Mouse (Mus musculus) cerebral cortex, adult 2 months (tissue): ENCODE results near the gene Inca1.

Source experiments
- WGBS: fragments of 180-500 bp; shearing (Covaris S2); methylation state at CpG from one replicate; pipeline ENCODE4 v1.1.7; 2018; 5-methylcytosine and 5-hydroxymethylcytosine counted together

Gene Inca1

GRCm38 (mm10) chr11:70699722-70700556 is at the start of gene Inca1, which contains the start of gene Kif1c:
TSS of gene Inca1 (minus strand) at chr11:70700155.
TSS of gene Kif1c (plus strand) at chr11:70700548.
- under 1% methylated on average over 69 of the region's 69 CpGs for WGBS

GRCm38 (mm10) chr11:70747876-70748545 is 48.1 kb upstream of the Inca1 start:
- WGBS: 83% methylated on average over 4 of the region's 4 CpGs

GRCm38 (mm10) chr11:70745636-70746035 is 45.7 kb upstream of the Inca1 start:
- 89% methylated on average over 7 of the region's 7 CpGs for WGBS

- 59% methylated on average over 12 of the region's 12 CpGs for WGBS
Observed at GRCm38 (mm10) chr11:70742581-70743459, 42.9 kb upstream of the Inca1 start.

- WGBS: 62% methylated on average over 7 of the region's 7 CpGs
Observed at GRCm38 (mm10) chr11:70742117-70742516, 42.2 kb upstream of the Inca1 start.

GRCm38 (mm10) chr11:70741603-70742002 is 41.6 kb upstream of the Inca1 start:
- 90% methylated on average over 3 of the region's 3 CpGs for WGBS

- WGBS: 78% methylated on average over 5 of the region's 5 CpGs
Observed at GRCm38 (mm10) chr11:70737749-70738148, 37.8 kb upstream of the Inca1 start.

- WGBS: 78% methylated on average over 5 of the region's 5 CpGs
Observed at GRCm38 (mm10) chr11:70733256-70733655, 33.3 kb upstream of the Inca1 start.

- WGBS: 11% methylated on average over 5 of the region's 5 CpGs
Observed at GRCm38 (mm10) chr11:70731178-70731577, 31.2 kb upstream of the Inca1 start.

- 64% methylated on average over 9 of the region's 9 CpGs for WGBS
Observed at GRCm38 (mm10) chr11:70730427-70731038, 30.6 kb upstream of the Inca1 start.

- 91% methylated on average over 5 of the region's 5 CpGs for WGBS
Observed at GRCm38 (mm10) chr11:70727385-70727784, 27.4 kb upstream of the Inca1 start.

- WGBS: 75% methylated on average over 2 of the region's 2 CpGs
Observed at GRCm38 (mm10) chr11:70726585-70726984, 26.6 kb upstream of the Inca1 start.

- WGBS: 90% methylated on average over 9 of the region's 9 CpGs
Observed at GRCm38 (mm10) chr11:70724706-70725105, 24.8 kb upstream of the Inca1 start.

GRCm38 (mm10) chr11:70721072-70721471 is 21.1 kb upstream of the Inca1 start:
- WGBS: 99% methylated on average over 3 of the region's 3 CpGs

- WGBS: 77% methylated on average over 3 of the region's 3 CpGs
Observed at GRCm38 (mm10) chr11:70720567-70720966, 20.6 kb upstream of the Inca1 start.

GRCm38 (mm10) chr11:70718481-70718880 is 18.5 kb upstream of the Inca1 start:
- 78% methylated on average over 5 of the region's 5 CpGs for WGBS

GRCm38 (mm10) chr11:70715832-70716231 is 15.9 kb upstream of the Inca1 start:
- 61% methylated on average over 6 of the region's 6 CpGs for WGBS

- 88% methylated on average over 6 of the region's 6 CpGs for WGBS
Observed at GRCm38 (mm10) chr11:70713222-70713621, 13.3 kb upstream of the Inca1 start.

- 65% methylated on average over 10 of the region's 10 CpGs for WGBS
Observed at GRCm38 (mm10) chr11:70711026-70711425, 11.1 kb upstream of the Inca1 start.

GRCm38 (mm10) chr11:70706127-70706526 is 6.2 kb upstream of the Inca1 start:
- 80% methylated on average over 3 of the region's 3 CpGs for WGBS

GRCm38 (mm10) chr11:70702781-70703180 is 2.8 kb upstream of the Inca1 start:
- 21% methylated on average over 6 of the region's 6 CpGs for WGBS
